Mouse (Mus musculus) liver, postnatal 0 days (tissue): ENCODE measurements at regions not wholly inside any gene's neighbourhood (a gene's known extent, or its start where the extent isn't known, plus 50 kb on each side); places are given as distances from the start of the nearest gene placed in this dataset.

Experiments used
- CTCF ChIP-seq: sonication (generic); IDR thresholded peaks from 2 replicates; pipeline ENCODE4 v1.5.1; 2016; ENCODE audit warnings: antibody characterized with exemption, low read depth
- EP300 ChIP-seq: IDR thresholded peaks from 2 replicates; pipeline ENCODE4 v1.6.1; 2016; ENCODE audit warnings: antibody characterized with exemption, low read depth, mild to moderate bottlenecking

GRCm38 (mm10) chr15:97150983-97151735 is 95.4 kb upstream of the Slc38a4 start:
- TF ChIP-seq CTCF (peak; percentile 30; the same call in 1 of the 2 replicates), EP300 (no peak)
